Mouse (Mus musculus) liver, adult 2 months (tissue): ENCODE data around the gene Cd164l2. TPM values are rescaled to one million over a fixed set of nuclear protein-coding genes. Genes with fewer than 3 reads are reported as not detected.
A peak's percentile ranks its signal among the peaks of the same experiment; 100 is the strongest.

Experiments
- DNase-seq: peaks from one replicate; pipeline ENCODE4 v3.0.0-alpha.2; 2011; ENCODE audit warnings: low read depth, low spot score; ENCODE audit errors: extremely low read depth
- H3K27ac ChIP-seq: fragments of 200-500 bp; replicated peaks from 2 replicates; pipeline ENCODE4 v1.5.1; 2012; ENCODE audit warnings: low read depth, mild to moderate bottlenecking, control low read depth, inconsistent platforms, low read length; ENCODE audit not compliant: insufficient read depth
- H3K27me3 ChIP-seq: fragments of 200-500 bp; 2 replicates; pipeline ENCODE4 v1.6.1; 2012; ENCODE audit warnings: mild to moderate bottlenecking, moderate library complexity, low read length, inconsistent platforms; ENCODE audit not compliant: control insufficient read depth, insufficient read depth
- H3K36me3 ChIP-seq: fragments of 200-500 bp; 2 replicates; pipeline ENCODE4 v1.6.1; 2012; ENCODE audit warnings: low read length, inconsistent platforms; ENCODE audit not compliant: control insufficient read depth, insufficient read depth
- H3K4me1 ChIP-seq: fragments of 200-500 bp; 2 replicates; pipeline ENCODE4 v1.6.1; 2011; ENCODE audit warnings: low read length; ENCODE audit not compliant: control insufficient read depth, insufficient read depth
- H3K4me3 ChIP-seq: fragments of 200-500 bp; 2 replicates; pipeline ENCODE4 v1.5.1; 2011; ENCODE audit warnings: low read depth, mild to moderate bottlenecking, control low read depth, low read length, moderate library complexity; ENCODE audit not compliant: insufficient read depth
- H3K79me2 ChIP-seq: fragments of 200-500 bp; 2 replicates; pipeline ENCODE4 v1.6.1; 2012; ENCODE audit warnings: inconsistent platforms, mild to moderate bottlenecking, low read length, moderate library complexity; ENCODE audit not compliant: control insufficient read depth, insufficient read depth
- H3K9ac ChIP-seq: fragments of 200-500 bp; 2 replicates; pipeline ENCODE4 v1.6.1; 2012; ENCODE audit warnings: low read depth, mild to moderate bottlenecking, control low read depth, inconsistent platforms, low read length
- CTCF ChIP-seq: fragments of 200-500 bp; IDR thresholded peaks from 2 replicates; pipeline ENCODE4 v1.5.1; 2011; ENCODE audit warnings: low read depth, low read length, control low read depth
- POLR2A ChIP-seq: fragments of 200-500 bp; IDR thresholded peaks from 2 replicates; pipeline ENCODE4 v1.6.1; 2011; ENCODE audit warnings: low read length, control low read depth; ENCODE audit not compliant: insufficient read depth; ENCODE audit errors: extremely low read depth
- WGBS: fragments of 180-500 bp; shearing (Covaris S2); methylation state at CpG from one replicate; pipeline ENCODE4 v1.1.7; 2018; 5-methylcytosine and 5-hydroxymethylcytosine counted together
- polyA plus RNA-seq: library from polyadenylated mRNA; depleted of rRNA; stranded (reverse); fragments of >200 nt; gene quantifications from 2 replicates; pipeline ENCODE4 v1.2.3, GENCODE M21; 2012
- total RNA-seq: library from RNA; depleted of rRNA; stranded (reverse); fragments of >200 nt; gene quantifications from 2 replicates; pipeline ENCODE4 v1.2.3, GENCODE M21; 2014

Gene Cd164l2
- total and polyA plus RNA-seq, 2 experiments = not detected

- TF ChIP-seq CTCF = no peak
- TF ChIP-seq POLR2A = no peak
- H3K27me3 ChIP-seq = no peaks in the 10 kb centered on the region
These were observed 6.8 kb downstream of the Cd164l2 start for GRCm38 (mm10) chr4:133218745-133219144.

GRCm38 (mm10) chr4:133220656-133221055, 8.7 kb downstream of the Cd164l2 start:
- DNase-seq = peak; percentile 22
- TF ChIP-seq CTCF (no peak), POLR2A (no peak)

More at GRCm38 (mm10) chr4:133218745-133219144, 6.8 kb downstream of the Cd164l2 start:
- Histone ChIP-seq H3K4me1 (peaks cover 1% of the 10 kb centered on the region; the same call in 1 of the 2 replicates), H3K4me3 (no peak overlapping the region), H3K27ac (no peak overlapping the region), H3K9ac (no peak overlapping the region), H3K79me2 (no peaks in the 10 kb centered on the region), H3K36me3 (no peaks in the 10 kb centered on the region)
- WGBS = 82% methylated on average over 3 of the region's 3 CpGs
- no peak for DNase-seq

GRCm38 (mm10) chr4:133221701-133222100, 9.8 kb downstream of the Cd164l2 start:
- Histone ChIP-seq H3K4me3 (no peak overlapping the region), H3K4me1 (peaks cover 1% of the 10 kb centered on the region; the same call in 1 of the 2 replicates), H3K36me3 (no peaks in the 10 kb centered on the region), H3K9ac (no peak overlapping the region), H3K27me3 (no peaks in the 10 kb centered on the region), H3K27ac (no peak overlapping the region), H3K79me2 (no peaks in the 10 kb centered on the region)
- 91% methylated on average over 8 of the region's 8 CpGs for WGBS
- no peak for TF ChIP-seq POLR2A
- no peak for TF ChIP-seq CTCF
- DNase-seq = no peak

More at GRCm38 (mm10) chr4:133220656-133221055, 8.7 kb downstream of the Cd164l2 start:
- Histone ChIP-seq H3K27ac (no peak overlapping the region), H3K27me3 (no peaks in the 10 kb centered on the region), H3K4me1 (peaks cover 1% of the 10 kb centered on the region; the same call in 1 of the 2 replicates), H3K9ac (0 out of 2 replicates have a peak overlapping the region, but pooled peaks have one; percentile 22), H3K79me2 (no peaks in the 10 kb centered on the region), H3K36me3 (no peaks in the 10 kb centered on the region), H3K4me3 (peak overlapping the region; percentile 9; the same call in 1 of the 2 replicates)
- WGBS = 8% methylated on average over 25 of the region's 25 CpGs

GRCm38 (mm10) chr4:133223875-133224274, 11.9 kb downstream of the Cd164l2 start:
- no peak overlapping the region for H3K4me3 ChIP-seq
- H3K27me3 ChIP-seq = no peaks in the 10 kb centered on the region
- H3K79me2 ChIP-seq = no peaks in the 10 kb centered on the region
- DNase-seq = no peak
- H3K27ac ChIP-seq = no peak overlapping the region
- no peaks in the 10 kb centered on the region for H3K36me3 ChIP-seq
- 80% methylated on average over 5 of the region's 5 CpGs for WGBS
- no peak overlapping the region for H3K9ac ChIP-seq
- H3K4me1 ChIP-seq = peaks cover 1% of the 10 kb centered on the region; the same call in 1 of the 2 replicates
- TF ChIP-seq CTCF (no peak), POLR2A (no peak)

GRCm38 (mm10) chr4:133226073-133226472, 14.1 kb downstream of the Cd164l2 start:
- DNase-seq = no peak
- Histone ChIP-seq H3K27ac (no peak overlapping the region), H3K9ac (no peak overlapping the region), H3K79me2 (no peaks in the 10 kb centered on the region), H3K4me1 (no peaks in the 10 kb centered on the region), H3K27me3 (no peaks in the 10 kb centered on the region), H3K36me3 (no peaks in the 10 kb centered on the region), H3K4me3 (no peak overlapping the region)
- 76% methylated on average over 10 of the region's 10 CpGs for WGBS
- TF ChIP-seq CTCF (no peak), POLR2A (no peak)

- WGBS = 65% methylated on average over 8 of the region's 8 CpGs
- no peak overlapping the region for H3K27ac ChIP-seq
- no peak for DNase-seq
- H3K27me3 ChIP-seq = no peaks in the 10 kb centered on the region
- H3K4me3 ChIP-seq = no peak overlapping the region
- no peak overlapping the region for H3K9ac ChIP-seq
- H3K79me2 ChIP-seq = no peaks in the 10 kb centered on the region
- H3K36me3 ChIP-seq = no peaks in the 10 kb centered on the region
- H3K4me1 ChIP-seq = no peaks in the 10 kb centered on the region
- TF ChIP-seq POLR2A (no peak), CTCF (no peak)
These were observed 15.7 kb downstream of the Cd164l2 start for GRCm38 (mm10) chr4:133227636-133228035.
